Mouse (Mus musculus) heart, postnatal 10 days (tissue): ENCODE measurements around the gene Cracr2b. TPM values are rescaled to one million over a fixed set of nuclear protein-coding genes. Genes with fewer than 3 reads are reported as not detected.

Experiments
- DNase-seq, 2 experiments: peaks; one replicate each; pipeline ENCODE4 v3.0.0; 2021
- intact Hi-C: fragments of 180-260 bp; cut with DNase I; formaldehyde crosslinking; loops from one replicate; pipeline ENCODE4 v1.15.1; 2025
- total RNA-seq, 2 experiments: library from RNA; stranded (reverse); gene quantifications; 2 replicates each; pipeline ENCODE4 v1.2.3; 2021

Cracr2b gene
- total RNA-seq, result 10 to 100 TPM; 23.2 to 26.1 TPM

DNA sequence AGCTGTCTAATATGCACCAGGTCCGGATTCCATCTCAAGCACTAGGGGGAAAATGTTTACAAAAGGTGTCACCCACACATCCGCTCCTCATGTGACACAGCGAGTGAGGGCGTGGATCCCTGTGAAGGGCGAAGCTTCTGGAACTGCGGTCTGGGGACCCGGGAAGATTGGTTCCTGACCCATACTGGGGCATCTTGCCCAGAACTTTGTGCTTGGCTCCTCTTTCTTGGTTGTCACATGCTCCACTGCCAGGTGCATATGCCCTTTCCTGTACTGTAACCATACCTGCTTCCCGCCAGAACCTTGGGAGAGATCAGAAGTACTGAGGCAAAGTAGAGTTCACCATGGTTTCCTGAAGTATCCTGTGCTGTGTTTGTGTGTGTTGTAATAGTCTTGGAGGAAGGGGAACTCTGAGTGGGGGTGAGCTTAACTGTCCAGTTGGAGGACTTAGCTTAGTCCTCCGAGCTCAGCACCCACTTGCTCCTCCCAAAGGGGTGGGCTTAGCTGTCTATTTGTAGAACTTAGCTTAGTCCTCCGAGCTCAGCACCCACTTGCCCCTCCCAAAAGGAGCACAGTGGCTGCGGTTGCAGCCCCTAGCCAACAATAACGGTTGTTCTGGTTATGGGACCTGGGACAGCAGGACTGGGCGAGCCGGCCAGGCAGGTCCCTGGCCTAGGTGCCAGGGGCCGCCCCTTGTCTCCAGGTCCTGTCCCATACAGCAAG lies at the start of gene Cracr2b:
Cracr2b (plus strand) TSS at position 704 of the 723 bp plus-strand sequence.
- intact Hi-C loops, result no loop called here
- peak in 1 of 2 experiments; percentile 47 for DNase-seq

DNA sequence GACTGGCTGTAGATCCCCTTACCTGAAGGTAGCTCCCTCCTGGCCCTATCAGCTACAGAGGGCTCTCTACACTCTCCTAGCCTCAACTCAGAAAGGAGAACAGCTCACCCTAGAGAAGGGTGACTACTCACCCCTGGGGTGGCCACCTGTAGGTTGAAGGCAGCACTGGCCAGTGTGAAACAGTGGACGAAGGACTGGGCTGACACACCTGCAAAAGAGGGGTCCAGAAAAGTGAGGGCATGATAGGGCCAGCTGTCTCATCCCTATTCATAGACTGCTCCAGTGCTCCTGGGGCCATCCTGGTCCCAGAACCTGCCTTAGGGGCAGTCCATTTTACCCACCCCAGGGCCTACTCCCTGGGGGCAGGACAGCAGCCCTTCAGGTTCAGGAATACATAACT lies 49.2 kb upstream of the Cracr2b start:
- intact Hi-C loops, result no loop called here
- no peak for DNase-seq

DNA sequence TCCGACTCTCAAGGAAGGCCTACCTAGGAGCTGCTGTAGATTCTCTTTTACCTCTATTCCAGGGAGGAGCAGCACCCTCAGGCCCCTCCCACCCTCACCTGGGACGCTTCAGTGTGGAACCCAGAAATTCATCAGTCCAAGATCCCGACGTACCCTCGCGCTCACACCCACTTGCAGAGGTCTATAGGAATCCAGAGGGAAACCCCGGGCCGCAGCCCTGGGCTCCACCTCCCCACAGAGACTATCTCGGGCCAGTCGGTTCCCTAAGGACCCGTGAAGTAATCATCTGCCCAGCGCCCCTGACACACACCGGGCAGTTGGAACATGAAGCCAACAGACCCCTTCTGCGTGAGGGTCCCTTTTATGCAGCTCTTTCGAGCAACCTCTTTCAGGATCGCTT lies 47.6 kb upstream of the Cracr2b start:
- intact Hi-C loops, result no loop called here
- peak; percentile 24 to 38 for DNase-seq

DNA sequence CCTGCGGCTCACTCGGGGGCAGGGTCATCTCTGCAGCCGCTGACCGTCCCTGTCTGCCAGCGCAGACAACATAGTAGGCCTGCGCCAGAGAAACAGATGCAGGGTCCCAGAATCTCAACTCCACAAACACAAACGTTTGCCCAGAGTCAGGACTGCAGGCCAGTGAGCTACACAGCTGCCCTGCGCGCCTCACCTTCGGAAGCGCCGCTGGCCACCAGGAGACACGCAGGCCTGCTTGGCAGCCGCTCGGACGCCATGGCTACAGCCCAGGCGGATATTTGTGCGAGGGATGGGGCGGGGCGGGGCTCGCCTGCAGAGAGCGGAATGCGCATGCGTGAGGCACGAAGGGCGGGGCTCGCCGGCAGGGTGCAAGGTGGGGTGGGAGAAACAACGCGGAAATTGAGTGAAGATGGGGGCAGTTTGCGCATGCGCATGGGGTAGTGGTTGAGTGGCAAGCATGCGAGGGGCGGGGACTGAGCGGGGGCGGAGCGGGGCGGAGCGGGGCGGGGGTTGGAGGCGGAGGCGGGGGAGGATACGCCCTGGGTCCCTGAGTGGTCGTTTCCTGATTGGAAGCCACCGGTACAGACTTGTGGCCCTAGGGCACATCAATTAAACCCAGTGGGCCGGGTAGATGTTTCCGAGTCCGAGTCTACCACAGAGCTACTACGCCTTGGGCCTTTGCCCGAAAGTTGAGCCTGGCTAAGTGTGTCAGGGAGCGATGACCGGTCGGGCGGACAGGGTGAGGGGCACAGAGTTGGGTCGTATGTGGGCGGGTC lies 46.9 kb upstream of the Cracr2b start, which contains the start of gene Gatd1:
Gatd1 (minus strand) TSS at position 328 of the 776 bp plus-strand sequence.
- intact Hi-C loops, result no loop called here

DNA sequence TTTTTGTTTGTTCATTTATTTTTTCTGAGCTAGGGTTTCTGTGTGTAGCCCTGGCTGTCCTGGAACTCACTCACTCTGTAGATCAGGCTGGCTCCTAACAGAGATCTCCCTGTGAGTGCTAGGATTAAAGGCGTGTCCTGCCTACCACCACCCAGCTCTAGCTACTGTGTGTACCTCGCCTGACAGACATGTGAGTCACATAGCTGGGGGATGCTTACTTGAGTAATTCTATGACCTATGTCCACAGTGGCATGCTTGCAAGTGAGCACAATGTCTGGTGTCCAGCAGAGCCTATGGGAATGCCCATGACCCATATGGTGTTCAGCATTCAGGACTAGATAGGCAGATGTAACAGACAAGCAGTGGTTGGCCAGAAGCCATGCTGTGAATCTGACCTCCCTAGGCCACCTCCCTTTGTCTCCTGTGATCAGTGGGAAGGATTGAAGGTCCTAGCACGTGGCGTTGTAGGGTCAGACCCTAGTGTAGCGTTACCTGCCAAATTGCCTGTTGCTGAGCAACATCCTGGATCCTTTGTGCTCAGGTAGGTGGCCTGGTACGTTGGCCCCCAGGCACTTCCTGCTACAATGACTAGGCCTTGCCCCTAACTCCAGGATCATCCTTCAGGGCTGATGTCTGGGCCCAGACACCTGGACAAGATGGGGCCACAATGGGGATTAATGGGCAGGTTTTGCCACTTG lies 44.6 kb upstream of the Cracr2b start:
- DNase-seq, result no peak
- intact Hi-C loops, result no loop called here

More for the DNA sequence above, 46.9 kb upstream of the Cracr2b start, which contains the start of gene Gatd1:
- peak; percentile 99 to 100 for DNase-seq

DNA sequence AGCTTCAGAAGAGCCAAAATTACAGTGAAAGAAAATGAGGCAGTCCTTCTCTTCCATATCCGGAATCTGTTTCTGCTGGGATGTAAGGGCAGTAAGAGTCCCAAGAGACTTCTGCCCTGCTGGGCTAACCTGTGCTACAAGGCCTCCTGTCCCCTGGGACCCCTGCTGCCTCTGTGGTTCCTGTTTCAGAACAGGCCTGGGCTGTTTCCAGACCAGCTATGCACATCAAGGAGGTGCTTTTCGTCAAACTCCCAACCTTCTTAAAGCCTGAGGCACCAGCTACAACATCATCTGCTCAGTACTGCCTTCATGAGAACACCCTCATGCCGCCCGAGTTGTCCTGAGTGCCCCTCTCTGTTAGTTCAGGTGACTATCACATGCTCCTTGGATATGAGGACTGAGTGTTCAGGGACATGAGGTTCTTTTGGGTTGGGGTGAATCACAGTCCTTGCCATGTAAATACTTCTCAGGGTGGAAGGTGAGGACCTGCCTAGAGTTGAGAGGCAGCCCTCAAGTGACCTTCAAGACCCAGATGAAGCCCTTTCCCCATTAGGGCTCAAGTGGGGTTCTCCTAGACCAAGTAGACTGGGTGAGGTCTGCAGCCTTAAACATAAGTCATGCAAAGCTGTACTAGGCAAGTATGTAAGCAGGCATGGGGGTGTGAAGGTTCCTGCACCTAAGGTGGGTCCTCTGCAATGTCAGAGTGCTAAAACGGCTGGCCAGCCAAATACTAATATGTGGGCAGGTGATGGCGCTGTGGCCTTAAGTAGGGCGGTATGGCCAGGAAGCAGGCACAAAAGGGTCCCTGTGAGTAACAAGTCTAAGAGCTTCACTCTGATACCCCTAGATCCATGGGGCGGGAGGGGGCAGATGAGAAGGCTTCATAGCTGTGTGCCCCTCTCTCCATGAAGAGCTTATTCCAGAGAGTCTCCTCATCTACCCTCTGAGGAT lies 42.9 kb upstream of the Cracr2b start:
- intact Hi-C loops, result no loop called here
- no peak for DNase-seq

DNA sequence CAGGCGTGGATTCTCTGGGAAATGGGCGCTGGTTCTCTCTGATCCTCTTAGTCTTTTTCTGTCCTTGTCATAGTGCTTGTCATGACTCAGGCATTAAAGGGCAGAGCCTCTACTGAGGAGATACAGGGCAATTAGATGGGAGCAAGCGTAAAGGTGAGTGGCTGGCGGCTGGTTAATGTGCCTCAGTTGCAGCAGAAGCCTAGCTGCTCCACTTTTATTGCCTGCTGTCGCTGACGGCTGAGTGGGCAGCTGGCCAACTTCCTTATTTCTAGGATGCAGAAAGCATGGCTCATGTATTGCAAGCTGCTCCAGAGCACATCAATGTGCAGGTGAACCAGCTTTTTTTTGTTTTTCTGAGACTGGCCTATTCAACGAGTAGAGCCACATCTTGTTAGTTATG lies 41.9 kb upstream of the Cracr2b start:
- DNase-seq, result no peak
- intact Hi-C loops, result no loop called here

DNA sequence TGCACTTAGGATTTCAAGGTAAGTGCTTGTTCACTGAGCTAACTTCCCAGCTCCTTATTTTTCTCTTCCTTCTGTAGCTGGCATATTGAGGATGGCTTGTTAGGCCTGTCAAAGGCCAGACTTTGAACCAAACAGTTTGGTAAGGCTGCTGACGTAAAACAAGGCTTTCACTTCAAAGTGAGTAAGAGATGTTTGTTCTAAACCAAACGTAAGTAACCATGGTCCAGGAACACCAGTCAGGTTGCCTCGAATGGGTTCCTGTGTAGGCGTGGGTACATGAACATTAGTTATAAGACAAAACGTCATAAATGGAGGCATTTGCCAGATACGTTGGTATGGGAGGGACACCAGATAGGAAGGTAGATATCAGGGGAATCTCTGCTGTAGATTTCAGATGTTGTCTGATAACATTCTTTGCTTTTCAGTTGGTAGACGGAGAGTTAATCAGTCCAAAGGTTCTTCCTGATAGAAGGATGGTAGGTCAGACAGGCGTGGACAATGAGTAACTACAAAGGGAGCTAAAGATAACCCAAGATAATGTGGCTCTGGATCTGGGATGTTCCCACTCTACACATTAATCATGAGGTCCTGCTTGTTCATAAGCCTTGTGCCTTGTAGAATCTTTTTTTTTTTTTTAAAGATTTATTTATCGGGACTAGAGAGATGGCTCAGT lies 40.7 kb upstream of the Cracr2b start:
- DNase-seq, result no peak
- intact Hi-C loops, result no loop called here

DNA sequence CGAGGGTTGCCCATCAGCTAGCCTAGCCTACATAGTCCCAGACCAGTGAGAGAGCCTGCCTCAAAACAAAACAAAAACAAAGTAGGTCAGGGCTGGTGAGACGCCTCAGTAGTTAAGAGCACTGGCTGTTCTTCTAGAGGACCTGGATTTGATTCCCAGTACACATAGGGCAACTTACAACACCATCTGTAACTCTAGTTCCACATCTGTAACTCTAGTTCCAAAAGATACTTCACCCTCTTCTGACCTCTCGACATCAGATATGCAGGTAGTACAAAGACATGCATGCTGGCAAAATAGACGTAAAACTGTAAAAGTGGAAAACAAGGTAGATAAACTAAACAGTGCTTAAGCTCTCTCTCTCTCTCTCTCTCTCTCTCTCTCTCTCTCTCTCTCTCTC lies 37.1 kb upstream of the Cracr2b start:
- intact Hi-C loops, result no loop called here
- no peak for DNase-seq

DNA sequence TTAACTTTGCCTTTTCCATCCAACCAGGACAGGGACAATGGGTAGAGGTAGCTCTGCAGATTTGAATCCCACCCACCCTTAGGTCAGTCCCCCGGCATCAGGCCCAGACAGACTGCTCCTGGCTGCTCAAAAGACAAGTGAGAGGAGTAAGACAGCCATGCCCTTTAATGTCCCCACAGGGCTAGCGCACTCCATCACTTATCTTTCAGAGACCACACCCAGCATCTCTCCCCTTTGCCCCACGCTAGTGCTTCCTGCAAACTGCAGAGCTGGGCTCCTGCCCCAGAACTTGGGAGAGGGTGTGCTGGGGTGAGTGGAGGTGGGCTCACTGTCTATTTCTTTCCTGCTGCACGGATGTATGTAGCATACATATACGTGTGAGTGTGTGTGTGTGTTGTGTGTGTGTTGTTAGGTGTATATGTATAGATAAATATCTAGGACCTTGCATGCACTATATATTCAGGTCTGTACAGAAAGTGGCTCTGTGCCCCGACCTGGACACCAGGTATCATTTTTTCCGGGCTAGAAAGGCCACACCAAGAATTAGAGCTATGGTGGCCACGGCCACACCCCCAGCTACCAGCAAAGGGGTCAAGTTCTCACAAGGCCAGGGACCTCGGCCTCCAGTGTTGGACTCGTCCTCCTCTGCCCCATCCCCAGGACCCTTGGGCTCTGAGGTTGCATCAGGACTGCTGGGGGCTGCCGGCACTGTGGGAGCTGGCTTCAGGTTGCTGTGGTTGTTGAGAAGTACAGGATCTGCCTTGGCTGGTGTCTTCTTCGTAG lies 33.8 kb upstream of the Cracr2b start:
- DNase-seq, result no peak
- intact Hi-C loops, result no loop called here

DNA sequence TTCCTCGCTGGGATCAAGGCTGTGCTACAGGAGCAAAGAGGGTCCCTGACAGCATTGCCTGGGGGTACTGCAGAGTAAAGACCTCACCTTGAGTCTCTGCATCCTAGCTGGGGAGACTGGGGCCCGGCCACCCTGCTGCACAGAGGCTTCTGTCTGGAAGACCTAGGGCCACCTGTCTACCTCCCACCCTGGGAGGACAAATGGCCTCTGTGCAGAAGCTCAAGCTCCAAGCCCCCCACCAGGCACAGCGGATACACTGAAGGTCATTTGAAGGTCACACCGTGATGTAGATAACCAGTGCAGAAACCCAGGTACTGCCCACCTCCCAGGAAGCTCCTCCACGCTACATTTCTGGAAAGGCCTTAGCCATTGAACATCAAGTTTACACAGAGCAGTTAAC lies 32.2 kb upstream of the Cracr2b start:
- intact Hi-C loops, result no loop called here
- DNase-seq, result no peak

DNA sequence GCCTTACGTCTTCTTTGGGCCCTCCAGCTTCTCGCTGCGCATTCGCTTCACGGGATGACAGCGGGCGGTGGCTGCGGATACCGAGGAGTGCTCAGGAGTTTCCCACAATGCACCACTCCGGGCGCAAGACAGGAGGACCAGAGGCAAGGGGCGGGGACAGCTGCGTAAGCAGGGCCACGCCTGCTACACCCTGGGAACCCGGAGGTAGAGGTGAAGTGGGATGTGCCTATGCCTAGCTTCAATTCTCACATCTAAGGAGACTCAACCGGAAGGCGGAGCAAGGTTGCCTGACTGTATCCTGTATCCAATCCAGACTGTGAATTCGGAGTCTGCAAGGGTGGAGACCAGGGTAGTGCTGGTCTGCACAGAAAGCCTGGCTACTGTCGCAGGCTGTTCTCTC lies 31.6 kb upstream of the Cracr2b start, which contains the start of gene Cend1:
Cend1 (minus strand) TSS at position 182 of the 400 bp plus-strand sequence.
- intact Hi-C loops, result no loop called here
- DNase-seq, result peak; percentile 57 to 65

DNA sequence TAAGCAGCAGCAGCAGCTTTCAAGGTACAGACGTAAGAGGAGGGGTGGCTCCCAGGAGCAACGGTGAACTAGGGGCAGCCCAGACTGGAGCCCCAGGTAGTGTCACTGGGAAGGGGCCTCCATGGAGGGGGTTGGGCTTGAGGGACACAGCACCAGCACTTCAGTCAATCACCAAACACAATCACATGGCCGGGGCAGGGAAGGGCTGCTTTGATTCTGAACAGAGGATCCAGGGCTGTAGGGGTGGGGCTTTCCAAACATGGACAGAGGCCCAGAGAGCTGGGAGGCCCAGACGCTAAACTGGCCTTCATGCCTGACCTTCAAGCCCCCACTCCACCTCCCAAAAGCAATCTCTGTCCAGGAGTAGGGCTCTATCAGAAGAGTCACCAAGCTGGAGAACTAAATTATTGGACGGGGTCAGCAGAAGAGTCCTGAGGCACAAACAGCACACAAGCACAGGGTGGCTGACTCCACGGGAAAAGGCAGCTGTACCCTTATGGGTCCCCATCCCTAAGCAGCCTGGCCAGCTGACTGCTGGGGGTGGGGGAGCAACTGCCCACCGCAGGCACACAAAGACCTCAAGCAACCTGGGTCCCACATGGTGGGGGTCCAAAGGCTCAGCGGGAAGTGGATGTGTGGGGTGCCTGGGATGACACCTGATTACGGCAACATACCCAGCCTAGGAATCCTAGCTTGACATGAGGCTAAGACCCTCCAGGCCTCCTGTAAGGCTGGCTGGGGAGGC lies 30.9 kb upstream of the Cracr2b start:
- DNase-seq, result peak; percentile 38 to 49
- intact Hi-C loops, result no loop called here

DNA sequence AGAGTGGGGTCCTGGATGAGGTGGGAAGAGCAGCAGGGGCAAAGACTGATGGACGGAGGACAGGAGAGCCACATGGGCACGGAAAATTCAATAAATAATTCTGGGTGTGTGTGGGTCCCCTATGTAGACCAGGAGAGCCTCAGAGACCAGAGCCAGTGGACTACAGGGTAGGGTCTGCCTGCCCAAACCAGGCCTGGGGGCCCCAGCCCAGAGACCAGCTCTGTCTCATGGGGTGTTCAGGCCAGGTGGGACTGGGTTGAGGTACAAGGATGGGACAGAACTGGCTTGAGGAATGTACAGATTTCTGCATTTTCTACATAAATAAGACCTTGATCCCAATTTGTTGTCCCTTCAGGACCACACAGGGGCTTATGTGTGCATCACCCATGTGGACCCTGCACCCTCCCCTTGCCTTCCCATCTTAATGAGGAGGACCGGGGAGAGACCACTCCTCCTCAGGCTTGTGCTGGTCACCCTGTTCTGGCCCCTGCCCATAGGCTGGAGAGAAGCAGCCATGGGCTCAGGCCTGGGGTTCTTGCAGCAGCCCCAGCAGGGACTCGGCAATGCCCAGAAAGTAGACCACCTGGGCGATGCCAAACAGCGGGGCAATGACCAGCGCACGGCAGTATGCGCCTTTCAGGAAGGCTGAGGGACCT lies 30.2 kb upstream of the Cracr2b start:
- intact Hi-C loops, result no loop called here
- no peak for DNase-seq

DNA sequence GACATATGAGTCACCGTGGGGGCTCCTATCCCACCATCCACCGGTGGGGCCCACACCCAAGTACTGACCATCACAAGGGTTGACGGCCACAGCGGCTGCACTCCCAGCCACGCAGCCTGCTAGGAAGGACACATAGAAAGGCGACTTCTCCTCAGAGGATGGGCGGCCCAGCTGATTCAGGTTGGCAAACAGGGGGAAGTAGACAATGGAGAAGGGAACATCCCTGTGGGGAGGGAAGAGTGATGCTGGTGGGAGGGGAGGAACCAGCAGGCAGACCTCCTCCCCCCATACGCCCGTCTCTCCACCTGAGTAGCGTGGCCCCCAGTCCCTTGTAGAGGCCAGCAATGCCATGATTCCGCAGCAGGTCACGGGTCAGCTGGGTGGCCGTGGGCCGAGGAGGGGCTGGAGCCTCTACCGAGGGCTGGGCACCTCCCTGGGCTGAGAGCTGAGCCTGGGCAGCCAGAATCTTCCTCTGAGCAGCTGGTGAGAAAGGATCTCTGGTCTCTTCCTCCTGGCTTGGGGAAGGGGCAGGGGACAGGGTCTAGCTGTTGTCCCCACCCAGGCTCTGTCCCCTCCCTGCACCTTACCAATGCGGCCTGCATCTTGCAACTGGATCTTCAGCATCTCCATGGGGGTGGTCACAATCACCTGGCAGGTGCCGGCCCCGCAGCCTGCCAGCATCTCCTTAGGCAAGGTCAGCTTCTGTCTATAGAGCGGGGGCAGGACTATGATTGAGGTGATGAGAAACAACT lies 29.3 kb upstream of the Cracr2b start:
- no peak for DNase-seq
- intact Hi-C loops, result no loop called here

DNA sequence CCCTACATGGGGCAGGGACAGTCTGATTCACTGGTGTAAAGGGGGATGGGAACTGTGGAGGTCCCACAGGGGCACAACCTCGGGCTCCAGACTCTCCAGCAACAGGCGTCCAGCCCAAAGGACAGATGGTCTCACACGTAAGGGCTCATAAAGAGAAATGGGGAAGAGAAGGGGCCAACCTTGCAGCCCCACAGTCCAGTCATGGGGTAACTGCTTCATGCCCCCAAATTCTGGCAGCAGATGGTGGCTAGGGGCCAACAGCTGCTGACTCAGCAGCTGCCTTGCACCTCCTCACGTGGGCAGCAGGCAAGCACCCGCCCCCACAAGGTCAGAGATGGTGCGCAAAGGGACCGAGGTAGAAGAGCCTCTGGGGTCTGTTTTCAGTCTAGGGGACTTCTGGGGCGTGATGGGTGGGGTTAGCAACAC lies 28.7 kb upstream of the Cracr2b start:
- intact Hi-C loops, result no loop called here
- DNase-seq, result peak; percentile 74 to 78
